Mouse (Mus musculus) liver, postnatal 0 days (tissue): ENCODE results near the gene Irgc1. TPM values are rescaled to one million over a fixed set of nuclear protein-coding genes. Genes with fewer than 3 reads are reported as not detected.

Source experiments
- ATAC-seq: fragments of 200-750 bp; cut with Nextera tagmentation; 2 replicates; pipeline ENCODE4 v1.8.0; 2017; ENCODE audit warnings: mild to moderate bottlenecking, moderate library complexity
- DNase-seq: peaks from one replicate; pipeline ENCODE4 v3.0.0-alpha.2; 2016
- H3K27ac ChIP-seq: fragments of 300-500 bp; sonication (generic); 2 replicates; pipeline ENCODE4 v1.5.1; 2014; ENCODE audit warnings: antibody characterized with exemption, moderate library complexity, mild to moderate bottlenecking, low read depth
- H3K27me3 ChIP-seq: fragments of 300-500 bp; sonication (generic); 2 replicates; pipeline ENCODE4 v1.6.1; 2014; ENCODE audit warnings: low read length, control low read depth, mixed read lengths; ENCODE audit not compliant: insufficient read depth
- H3K36me3 ChIP-seq: fragments of 300-500 bp; sonication (generic); replicated peaks from 2 replicates; pipeline ENCODE4 v1.6.1; 2014; ENCODE audit warnings: mild to moderate bottlenecking, control low read depth, low read length, moderate library complexity, mixed read lengths; ENCODE audit not compliant: insufficient read depth
- H3K4me1 ChIP-seq: fragments of 300-500 bp; sonication (generic); 2 replicates; pipeline ENCODE4 v1.6.1; 2014; ENCODE audit warnings: antibody characterized with exemption, mild to moderate bottlenecking, control low read depth; ENCODE audit not compliant: insufficient read depth
- H3K4me2 ChIP-seq: fragments of 300-500 bp; sonication (generic); 2 replicates; pipeline ENCODE4 v1.6.1; 2014; ENCODE audit warnings: low read depth, mild to moderate bottlenecking, low read length, moderate library complexity, mixed read lengths
- H3K4me3 ChIP-seq: fragments of 300-500 bp; sonication (generic); 2 replicates; pipeline ENCODE4 v1.5.1; 2014; ENCODE audit warnings: low read depth, low read length
- H3K9ac ChIP-seq: fragments of 300-500 bp; sonication (generic); replicated peaks from 2 replicates; pipeline ENCODE4 v1.6.1; 2014; ENCODE audit warnings: mild to moderate bottlenecking, moderate library complexity
- H3K9me3 ChIP-seq: fragments of 300-500 bp; sonication (generic); 2 replicates; pipeline ENCODE4 v1.6.1; 2016; ENCODE audit warnings: mild to moderate bottlenecking, control low read depth, low read length, mixed read lengths
- CTCF ChIP-seq: sonication (generic); IDR thresholded peaks from 2 replicates; pipeline ENCODE4 v1.5.1; 2016; ENCODE audit warnings: antibody characterized with exemption, low read depth
- EP300 ChIP-seq: IDR thresholded peaks from 2 replicates; pipeline ENCODE4 v1.6.1; 2016; ENCODE audit warnings: antibody characterized with exemption, low read depth, mild to moderate bottlenecking
- WGBS: fragments of 180-500 bp; shearing (Covaris S2); extraction: QIAGEN DNeasy Blood & Tissue Kit; methylation state at CpG from one replicate; pipeline ENCODE4 v1.1.7; 2014; ENCODE audit not compliant: insufficient replicate concordance; 5-methylcytosine and 5-hydroxymethylcytosine counted together
- polyA plus RNA-seq: library from polyadenylated mRNA; unstranded; fragments of >200 nt; fragmentation: Nextera tagmentation; extraction: Ambion mirVana; gene quantifications from 2 replicates; pipeline ENCODE4 v1.2.1, GENCODE M21; 2015

Gene Irgc1
- polyA plus RNA-seq, 1 experiment from 2014 or later, result 0.18 TPM

GRCm38 (mm10) chr7:24430551-24431345 is 21.3 kb downstream of the Irgc1 start:
- ATAC-seq, result no peak
- Histone ChIP-seq H3K27me3 (peaks cover 4% of the 10 kb centered on the region; the same call in 1 of the 2 replicates), H3K27ac (no peak overlapping the region), H3K9ac (no peak overlapping the region), H3K36me3 (no peaks in the 10 kb centered on the region), H3K4me3 (no peak overlapping the region), H3K9me3 (no peaks in the 10 kb centered on the region), H3K4me1 (no peaks in the 10 kb centered on the region), H3K4me2 (no peak overlapping the region)
- no peak for DNase-seq
- 81% methylated on average over 15 of the region's 15 CpGs for WGBS
- TF ChIP-seq CTCF (no peak), EP300 (no peak)

GRCm38 (mm10) chr7:24429413-24430112 is 22.5 kb downstream of the Irgc1 start:
- no peaks in the 10 kb centered on the region for H3K9me3 ChIP-seq
- H3K4me1 ChIP-seq, result no peaks in the 10 kb centered on the region
- no peak overlapping the region for H3K27ac ChIP-seq
- no peaks in the 10 kb centered on the region for H3K36me3 ChIP-seq
- no peak overlapping the region for H3K9ac ChIP-seq
- TF ChIP-seq EP300 (no peak), CTCF (no peak)
- ATAC-seq (no peak), DNase-seq (no peak)
- H3K27me3 ChIP-seq, result peaks cover 4% of the 10 kb centered on the region; the same call in 1 of the 2 replicates
- WGBS, result 69% methylated on average over 14 of the region's 16 CpGs
- no peak overlapping the region for H3K4me2 ChIP-seq
- no peak overlapping the region for H3K4me3 ChIP-seq

- no peaks in the 10 kb centered on the region for H3K9me3 ChIP-seq
- no peaks in the 10 kb centered on the region for H3K36me3 ChIP-seq
- 81% methylated on average over 5 of the region's 5 CpGs for WGBS
- H3K27ac ChIP-seq, result no peak overlapping the region
- no peaks in the 10 kb centered on the region for H3K4me1 ChIP-seq
- no peak overlapping the region for H3K4me2 ChIP-seq
- no peak for TF ChIP-seq EP300
- TF ChIP-seq CTCF, result no peak
- DNase-seq, result no peak
- H3K4me3 ChIP-seq, result no peak overlapping the region
- no peak overlapping the region for H3K9ac ChIP-seq
- no peak for ATAC-seq
- H3K27me3 ChIP-seq, result peaks cover 4% of the 10 kb centered on the region; the same call in 1 of the 2 replicates
Observed at GRCm38 (mm10) chr7:24428725-24429124, 23.4 kb downstream of the Irgc1 start.

- no peak for TF ChIP-seq CTCF
- TF ChIP-seq EP300, result no peak
- no peak for DNase-seq
- H3K4me2 ChIP-seq, result no peak overlapping the region
- ATAC-seq, result no peak
- no peak overlapping the region for H3K27ac ChIP-seq
- 0 out of 2 replicates have a peak, but pooled peaks cover 5% of the 10 kb centered on the region for H3K36me3 ChIP-seq
- WGBS, result 83% methylated on average over 8 of the region's 8 CpGs
- no peak overlapping the region for H3K4me3 ChIP-seq
- H3K27me3 ChIP-seq, result no peaks in the 10 kb centered on the region
- no peaks in the 10 kb centered on the region for H3K9me3 ChIP-seq
- no peaks in the 10 kb centered on the region for H3K4me1 ChIP-seq
- H3K9ac ChIP-seq, result no peak overlapping the region
Observed at GRCm38 (mm10) chr7:24427168-24427567, 24.9 kb downstream of the Irgc1 start.

GRCm38 (mm10) chr7:24425919-24426318 is 26.2 kb downstream of the Irgc1 start:
- no peak overlapping the region for H3K27ac ChIP-seq
- ATAC-seq (no peak), DNase-seq (no peak)
- H3K4me1 ChIP-seq, result no peaks in the 10 kb centered on the region
- 75% methylated on average over 9 of the region's 9 CpGs for WGBS
- no peak overlapping the region for H3K4me2 ChIP-seq
- no peaks in the 10 kb centered on the region for H3K27me3 ChIP-seq
- no peaks in the 10 kb centered on the region for H3K9me3 ChIP-seq
- H3K9ac ChIP-seq, result no peak overlapping the region
- peaks cover 15% of the 10 kb centered on the region; the same call in 1 of the 2 replicates for H3K36me3 ChIP-seq
- H3K4me3 ChIP-seq, result no peak overlapping the region
- TF ChIP-seq EP300, result no peak
- no peak for TF ChIP-seq CTCF

- Histone ChIP-seq H3K4me3 (no peak overlapping the region), H3K9ac (no peak overlapping the region), H3K9me3 (no peaks in the 10 kb centered on the region), H3K36me3 (peaks cover 28% of the 10 kb centered on the region), H3K4me1 (no peaks in the 10 kb centered on the region), H3K4me2 (no peak overlapping the region), H3K27ac (no peak overlapping the region), H3K27me3 (no peaks in the 10 kb centered on the region)
- TF ChIP-seq EP300, result no peak
- no peak for TF ChIP-seq CTCF
- ATAC-seq, result no peak
- 73% methylated on average over 12 of the region's 12 CpGs for WGBS
- DNase-seq, result no peak
Observed at GRCm38 (mm10) chr7:24423956-24424732, 28.0 kb downstream of the Irgc1 start.
